Mouse (Mus musculus) heart, embryonic 13.5 days (tissue): ENCODE measurements at regions not wholly inside any gene's neighbourhood (a gene's known extent, or its start where the extent isn't known, plus 50 kb on each side); places are given as distances from the start of the nearest gene placed in this dataset.

Source experiments
- ATAC-seq: fragments of 200-750 bp; cut with Nextera tagmentation; 2 replicates; pipeline ENCODE4 v1.8.0; 2017; ENCODE audit warnings: moderate TSS enrichment; ENCODE audit not compliant: insufficient number of reproducible peaks, low FRiP score, low TSS enrichment; ENCODE audit errors: extremely low read depth
- H3K27ac ChIP-seq: fragments of 300-500 bp; sonication (generic); replicated peaks from 2 replicates; pipeline ENCODE4 v1.5.1; 2015; ENCODE audit warnings: moderate library complexity, mild to moderate bottlenecking, inconsistent platforms
- H3K27me3 ChIP-seq: fragments of 300-500 bp; sonication (generic); replicated peaks from 2 replicates; pipeline ENCODE4 v1.6.1; 2015; ENCODE audit warnings: mild to moderate bottlenecking, inconsistent platforms
- H3K36me3 ChIP-seq: fragments of 300-500 bp; sonication (generic); 2 replicates; pipeline ENCODE4 v1.6.1; 2015; ENCODE audit warnings: mild to moderate bottlenecking, inconsistent platforms
- H3K4me1 ChIP-seq: fragments of 300-500 bp; sonication (generic); 2 replicates; pipeline ENCODE4 v1.6.1; 2015; ENCODE audit warnings: inconsistent platforms
- H3K4me2 ChIP-seq: fragments of 300-500 bp; sonication (generic); 2 replicates; pipeline ENCODE4 v1.6.1; 2015; ENCODE audit warnings: inconsistent platforms, mild to moderate bottlenecking, moderate library complexity
- H3K4me3 ChIP-seq: fragments of 300-500 bp; sonication (generic); 2 replicates; pipeline ENCODE4 v1.5.1; 2015; ENCODE audit warnings: moderate library complexity, mild to moderate bottlenecking, inconsistent platforms
- H3K9ac ChIP-seq: fragments of 300-500 bp; sonication (generic); 2 replicates; pipeline ENCODE4 v1.6.1; 2015; ENCODE audit warnings: inconsistent platforms, mild to moderate bottlenecking, moderate library complexity
- H3K9me3 ChIP-seq: fragments of 300-500 bp; sonication (generic); 2 replicates; pipeline ENCODE4 v1.6.1; 2016; ENCODE audit warnings: inconsistent platforms
- WGBS: fragments of 180-500 bp; shearing (Covaris S2); methylation state at CpG from one replicate; pipeline ENCODE4 v1.1.7; 2015; ENCODE audit warnings: mixed read lengths; 5-methylcytosine and 5-hydroxymethylcytosine counted together

DNA sequence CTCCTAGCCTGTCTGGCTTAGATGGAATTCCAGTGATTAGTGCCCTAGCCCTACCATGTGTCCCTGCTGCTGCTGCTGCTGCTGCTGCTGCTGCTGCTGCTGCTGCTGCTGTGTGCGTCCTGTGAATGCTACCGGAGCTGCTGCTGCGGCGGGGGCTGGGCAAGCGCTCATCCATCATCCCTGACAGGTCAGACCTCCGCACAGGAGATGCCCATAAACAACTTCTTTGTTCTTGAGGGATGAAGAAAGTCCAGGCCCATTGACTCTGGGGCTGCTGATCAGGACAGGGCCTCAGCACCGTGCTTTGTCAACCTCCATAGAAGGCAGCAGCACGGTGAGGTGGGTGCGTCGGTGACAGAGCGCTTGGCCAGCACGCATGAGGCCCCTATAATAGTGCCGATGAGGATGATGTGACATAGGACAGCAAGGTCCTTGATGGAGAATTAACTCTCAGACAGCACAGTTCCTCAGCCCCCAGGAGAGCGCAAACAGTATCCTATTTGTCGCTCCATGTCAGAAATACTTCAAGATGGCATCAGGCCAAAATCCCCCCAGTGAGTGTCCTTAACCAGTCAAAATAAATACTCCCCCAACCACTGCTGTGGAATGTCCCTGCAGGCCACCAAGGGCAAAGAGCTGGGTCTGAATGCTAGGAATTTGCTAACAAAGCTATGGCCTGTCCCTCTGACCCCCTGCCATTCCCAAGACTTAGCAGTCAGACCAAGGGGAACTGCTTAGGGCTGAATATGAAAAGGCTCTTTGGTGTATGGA lies 95.1 kb upstream of the Errfi1 start:
- Histone ChIP-seq H3K36me3 (no peaks in the 10 kb centered on the region), H3K4me2 (peak overlapping the region; percentile 54), H3K27ac (peak overlapping the region; percentile 69), H3K9me3 (no peaks in the 10 kb centered on the region), H3K27me3 (no peaks in the 10 kb centered on the region), H3K4me1 (peaks cover 28% of the 10 kb centered on the region), H3K9ac (peak overlapping the region; percentile 34), H3K4me3 (peak overlapping the region; percentile 5; the same call in 1 of the 2 replicates)
- WGBS: 7% methylated on average over 15 of the region's 15 CpGs
- ATAC-seq: peak; percentile 26; the same call in 1 of the 2 replicates

DNA sequence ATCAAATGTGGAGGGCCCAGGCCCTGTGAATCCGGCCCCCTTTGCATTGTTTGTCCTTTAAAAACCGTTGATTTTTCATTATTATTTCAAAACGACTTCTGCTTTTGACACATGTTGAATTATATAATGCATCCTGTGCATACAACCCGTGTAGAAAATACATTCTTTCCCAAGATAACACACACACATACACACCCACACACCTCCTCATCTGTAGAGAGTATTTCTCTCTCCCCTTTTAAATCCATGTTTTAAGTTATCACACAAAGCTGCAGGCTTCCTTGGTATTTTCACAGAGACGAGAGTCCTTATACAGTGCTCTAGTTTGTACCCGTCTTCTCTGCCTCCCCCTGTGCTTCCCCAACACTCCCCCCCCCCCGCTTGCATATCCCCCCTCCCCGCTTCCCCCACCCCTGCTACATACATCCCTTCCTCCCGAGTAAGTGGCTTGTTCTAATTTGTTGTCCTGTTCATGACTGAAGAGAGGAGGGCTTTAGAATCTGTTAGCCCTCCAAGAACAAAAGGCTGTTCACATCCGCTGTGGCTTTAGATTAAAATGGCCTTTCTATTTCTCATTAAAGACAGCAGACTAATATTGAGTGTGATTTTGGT lies 95.8 kb upstream of the Errfi1 start:
- peak overlapping the region; percentile 54 for H3K4me2 ChIP-seq
- ATAC-seq: no peak
- 39% methylated on average over 10 of the region's 10 CpGs for WGBS
- H3K27ac ChIP-seq: peak overlapping the region; percentile 69
- peak overlapping the region; percentile 34 for H3K9ac ChIP-seq
- H3K27me3 ChIP-seq: no peaks in the 10 kb centered on the region
- no peak overlapping the region for H3K4me3 ChIP-seq
- no peaks in the 10 kb centered on the region for H3K9me3 ChIP-seq
- H3K4me1 ChIP-seq: peaks cover 28% of the 10 kb centered on the region
- no peaks in the 10 kb centered on the region for H3K36me3 ChIP-seq

GRCm38 (mm10) chr4:150757291-150757741 lies 96.4 kb upstream of the Errfi1 start:
- Histone ChIP-seq H3K4me1 (peaks cover 28% of the 10 kb centered on the region), H3K4me2 (no peak overlapping the region), H3K27ac (no peak overlapping the region), H3K9ac (no peak overlapping the region), H3K4me3 (no peak overlapping the region), H3K36me3 (no peaks in the 10 kb centered on the region), H3K9me3 (no peaks in the 10 kb centered on the region), H3K27me3 (no peaks in the 10 kb centered on the region)
- ATAC-seq: 0 out of 2 replicates have a peak, but pooled peaks have one; percentile 15
- WGBS: 73% methylated on average over 10 of the region's 10 CpGs

DNA sequence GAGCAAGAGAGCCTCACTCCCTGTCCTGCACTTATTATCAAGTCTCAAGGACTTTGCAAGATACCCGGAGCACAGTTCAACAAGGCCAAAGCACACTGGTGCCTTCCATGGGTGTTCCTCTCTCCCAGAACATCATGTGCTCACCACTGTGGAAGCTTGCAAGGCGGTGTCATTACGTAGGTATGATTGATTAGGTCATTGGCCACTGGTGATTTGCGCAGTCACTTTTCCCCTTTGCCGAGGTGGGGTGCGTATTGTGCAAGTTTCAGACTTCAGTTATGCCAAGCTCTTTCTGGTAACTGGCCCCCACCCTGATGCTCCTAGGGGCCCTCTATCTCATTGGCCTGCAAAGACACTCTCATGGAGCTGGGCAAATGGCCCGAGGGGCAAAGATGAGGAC lies 98.3 kb upstream of the Errfi1 start:
- peaks cover 30% of the 10 kb centered on the region for H3K4me1 ChIP-seq
- ATAC-seq: no peak
- no peak overlapping the region for H3K27ac ChIP-seq
- 88% methylated on average over 7 of the region's 7 CpGs for WGBS
- no peak overlapping the region for H3K4me2 ChIP-seq
- no peak overlapping the region for H3K4me3 ChIP-seq
- no peak overlapping the region for H3K9ac ChIP-seq
- no peaks in the 10 kb centered on the region for H3K36me3 ChIP-seq
- no peaks in the 10 kb centered on the region for H3K9me3 ChIP-seq
- peaks cover 3% of the 10 kb centered on the region; the same call in 1 of the 2 replicates for H3K27me3 ChIP-seq

- H3K4me2 ChIP-seq: no peak overlapping the region
- 80% methylated on average over 8 of the region's 8 CpGs for WGBS
- no peaks in the 10 kb centered on the region for H3K36me3 ChIP-seq
- no peak overlapping the region for H3K27ac ChIP-seq
- no peak overlapping the region for H3K4me3 ChIP-seq
- H3K27me3 ChIP-seq: peaks cover 6% of the 10 kb centered on the region; the same call in 1 of the 2 replicates
- H3K9ac ChIP-seq: no peak overlapping the region
- H3K4me1 ChIP-seq: peaks cover 23% of the 10 kb centered on the region
- ATAC-seq: no peak
- H3K9me3 ChIP-seq: no peaks in the 10 kb centered on the region
Measured at GRCm38 (mm10) chr4:150752151-150752550, 100.2 kb upstream of the Slc45a1 start.

- Histone ChIP-seq H3K36me3 (no peaks in the 10 kb centered on the region), H3K9ac (no peak overlapping the region), H3K27me3 (peaks cover 6% of the 10 kb centered on the region; the same call in 1 of the 2 replicates), H3K9me3 (no peaks in the 10 kb centered on the region), H3K4me2 (no peak overlapping the region), H3K4me3 (no peak overlapping the region), H3K27ac (no peak overlapping the region), H3K4me1 (peaks cover 35% of the 10 kb centered on the region)
- 75% methylated on average over 13 of the region's 13 CpGs for whole genome bisulfite sequencing
- ATAC-seq: no peak
Measured at GRCm38 (mm10) chr4:150750445-150751213, 98.7 kb upstream of the Slc45a1 start.

DNA sequence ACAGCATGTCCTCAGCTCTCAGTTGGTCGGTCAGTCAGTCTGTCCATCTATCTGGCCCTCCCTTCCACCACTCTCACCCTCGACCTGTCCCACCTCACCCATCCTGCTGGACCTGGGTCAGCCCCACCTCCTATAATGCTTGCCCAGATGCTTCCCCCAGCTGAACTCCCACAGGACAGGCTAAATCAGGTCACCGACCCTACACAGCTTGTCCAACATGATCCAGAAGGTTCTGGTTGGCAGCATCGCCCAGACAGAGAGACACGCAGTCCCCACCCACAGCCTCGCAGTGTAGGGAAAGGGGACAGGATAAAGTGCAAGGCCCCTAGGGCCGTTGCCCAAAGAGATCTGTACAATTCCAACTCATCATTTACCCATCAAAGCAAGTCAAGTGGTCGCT lies 97.1 kb upstream of the Slc45a1 start:
- no peak for ATAC-seq
- H3K27ac ChIP-seq: peak overlapping the region; percentile 59; the same call in 1 of the 2 replicates
- 74% methylated on average over 8 of the region's 8 CpGs for WGBS

DNA sequence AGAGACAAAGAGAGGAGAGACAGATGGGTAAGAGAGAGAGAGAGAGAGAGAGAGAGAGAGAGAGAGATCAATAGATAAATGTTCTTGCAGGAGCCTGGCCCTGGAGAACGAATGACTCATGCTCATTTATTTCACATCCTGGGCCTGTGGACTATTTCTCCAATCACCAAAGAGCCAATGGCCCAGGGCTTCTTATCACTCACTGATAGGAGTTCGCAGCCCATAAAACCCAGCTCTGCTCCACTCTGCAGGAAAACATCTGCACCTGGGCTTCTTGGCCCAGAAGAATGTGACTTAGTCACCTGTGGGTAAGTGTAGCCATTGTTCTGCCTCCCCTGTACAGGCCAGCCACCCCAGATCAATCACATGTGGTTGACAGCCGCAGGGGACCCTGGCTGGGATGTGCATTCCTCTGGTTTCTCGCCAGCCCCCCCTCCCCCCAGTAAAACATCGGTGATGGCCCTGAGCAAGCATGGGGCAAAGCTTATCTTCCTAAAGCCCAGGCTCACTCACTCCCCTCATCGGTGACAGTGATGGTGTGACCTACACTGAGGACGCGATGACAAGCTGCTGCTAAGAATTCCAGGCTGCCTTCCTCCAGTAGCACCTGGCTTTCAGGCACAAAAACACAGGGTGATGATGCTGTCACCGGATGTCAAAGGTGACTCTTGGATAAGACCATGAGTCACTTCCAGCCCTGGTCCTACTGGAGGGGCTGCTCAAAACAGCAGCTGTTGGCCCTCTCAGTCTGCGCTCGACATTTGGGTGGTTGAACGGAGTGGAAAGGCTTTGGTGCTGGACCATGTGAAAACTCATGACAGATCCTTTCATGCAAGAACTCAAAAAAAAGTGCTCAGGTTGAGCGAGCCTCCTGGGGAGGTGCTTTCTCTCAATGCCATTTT lies 96.4 kb upstream of the Slc45a1 start:
- ATAC-seq: peak; percentile 24; the same call in 1 of the 2 replicates
- WGBS: 11% methylated on average over 13 of the region's 13 CpGs
- H3K27ac ChIP-seq: peak overlapping the region; percentile 59
- peak overlapping the region; percentile 22 for H3K4me2 ChIP-seq
- no peak overlapping the region for H3K9ac ChIP-seq
- H3K36me3 ChIP-seq: no peaks in the 10 kb centered on the region
- peaks cover 41% of the 10 kb centered on the region for H3K4me1 ChIP-seq
- peaks cover 6% of the 10 kb centered on the region; the same call in 1 of the 2 replicates for H3K27me3 ChIP-seq
- no peaks in the 10 kb centered on the region for H3K9me3 ChIP-seq
- H3K4me3 ChIP-seq: no peak overlapping the region

More for the DNA sequence above, 97.1 kb upstream of the Slc45a1 start:
- no peak overlapping the region for H3K4me3 ChIP-seq
- H3K36me3 ChIP-seq: no peaks in the 10 kb centered on the region
- peaks cover 6% of the 10 kb centered on the region; the same call in 1 of the 2 replicates for H3K27me3 ChIP-seq
- peaks cover 39% of the 10 kb centered on the region for H3K4me1 ChIP-seq
- H3K9me3 ChIP-seq: no peaks in the 10 kb centered on the region
- no peak overlapping the region for H3K9ac ChIP-seq
- H3K4me2 ChIP-seq: no peak overlapping the region

GRCm38 (mm10) chr4:150746430-150746923 lies 94.5 kb upstream of the Slc45a1 start:
- peaks cover 6% of the 10 kb centered on the region; the same call in 1 of the 2 replicates for H3K27me3 ChIP-seq
- no peaks in the 10 kb centered on the region for H3K36me3 ChIP-seq
- H3K27ac ChIP-seq: peak overlapping the region; percentile 81
- ATAC-seq: no peak
- H3K4me1 ChIP-seq: peaks cover 43% of the 10 kb centered on the region
- peak overlapping the region; percentile 50; the same call in 1 of the 2 replicates for H3K9ac ChIP-seq
- no peaks in the 10 kb centered on the region for H3K9me3 ChIP-seq
- WGBS: 49% methylated on average over 13 of the region's 13 CpGs
- H3K4me2 ChIP-seq: no peak overlapping the region
- H3K4me3 ChIP-seq: no peak overlapping the region
